Mouse (Mus musculus): ENCODE measurements at regions not wholly inside any gene's neighbourhood (a gene's known extent, or its start where the extent isn't known, plus 50 kb on each side); places are given as distances from the start of the nearest gene placed in this dataset.

DNA sequence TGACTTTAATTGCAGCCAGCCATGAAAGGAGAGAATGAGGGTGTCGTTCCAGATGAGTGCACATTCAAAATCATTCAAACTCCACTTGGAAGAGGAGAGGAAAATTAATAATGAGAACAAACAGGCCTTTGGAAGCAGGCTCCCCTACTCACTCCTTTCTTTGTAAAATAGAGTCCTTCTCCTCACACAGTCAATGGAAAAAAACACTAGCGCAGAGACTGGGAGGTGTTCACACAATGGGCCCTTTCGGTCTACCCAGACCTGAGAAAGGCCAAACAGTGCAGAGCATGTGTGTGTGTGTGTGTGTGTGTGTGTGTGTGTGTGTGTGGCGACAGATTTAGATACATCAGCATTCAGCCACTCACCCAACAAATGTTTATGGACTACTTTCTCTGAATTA is 56.0 kb upstream of the Lrig1 start:
- Histone ChIP-seq H3K27me3 (ENCODE audit: control insufficient read depth in 1 of 2, insufficient read depth in 2 of 2, low read length in 2 of 2) (no peaks in the 10 kb centered on the region), H3K4me1 (ENCODE audit: control insufficient read depth in 1 of 2, insufficient read depth in 2 of 2, low read length in 2 of 2) (peaks cover 0 to 4% of the 10 kb centered on the region in 2 experiments; a peak in 1 of 4 replicates), H3K4me3 (ENCODE audit: control insufficient read depth in 1 of 2, insufficient read depth in 1 of 2, low read depth in 2 of 2, low read length in 2 of 2) (no peak overlapping the region), H3K79me2 (ENCODE audit: control insufficient read depth, insufficient read depth, low read length, poor library complexity) (no peaks in the 10 kb centered on the region), H3K36me3 (ENCODE audit: control insufficient read depth in 1 of 2, insufficient read depth in 2 of 2, low read length in 2 of 2) (no peaks in the 10 kb centered on the region), H3K27ac (ENCODE audit: control insufficient read depth, low read depth, low read length) (no peak overlapping the region), H3K9me3 (replicated peaks; ENCODE audit: insufficient read depth, low read length) (no peaks in the 10 kb centered on the region), H3K9ac (ENCODE audit: control insufficient read depth, low read depth, low read length, poor library complexity, severe bottlenecking) (no peak overlapping the region)
- no peak for DNase-seq (ENCODE audit: low read depth, low spot score)
- TF ChIP-seq ZMIZ1 (IDR thresholded peaks at IDR 0.05; ENCODE audit: low read depth, low read length) (no peak), GATA1 (IDR thresholded peaks at IDR 0.05; ENCODE audit: low read depth, low read length) (no peak), MAX (IDR thresholded peaks at IDR 0.05; ENCODE audit: low read length) (no peak), ZC3H11A (IDR thresholded peaks at IDR 0.05; ENCODE audit: low read depth, low read length) (no peak), NELFE (IDR thresholded peaks at IDR 0.05; ENCODE audit: low read depth, low read length) (no peak), HCFC1 (IDR thresholded peaks at IDR 0.05; ENCODE audit: low read depth, low read length) (no peak), UBTF (IDR thresholded peaks at IDR 0.05; ENCODE audit: borderline replicate concordance, insufficient read depth, low read depth, low read length) (no peak), KAT2A (conservative IDR thresholded peaks at IDR 0.05; ENCODE audit: low read depth, low read length) (no peak), TCF12 (IDR thresholded peaks at IDR 0.05; ENCODE audit: low read depth, low read length) (no peak), EP300 (IDR thresholded peaks at IDR 0.05; ENCODE audit: low read depth in 1 of 2, low read length in 2 of 2) (no peak), MYB (IDR thresholded peaks at IDR 0.05; ENCODE audit: low read depth, low read length) (no peak), MEF2A (IDR thresholded peaks at IDR 0.05; ENCODE audit: extremely low read depth, insufficient replicate concordance, low read depth, low read length, poor library complexity, severe bottlenecking) (no peak)

DNA sequence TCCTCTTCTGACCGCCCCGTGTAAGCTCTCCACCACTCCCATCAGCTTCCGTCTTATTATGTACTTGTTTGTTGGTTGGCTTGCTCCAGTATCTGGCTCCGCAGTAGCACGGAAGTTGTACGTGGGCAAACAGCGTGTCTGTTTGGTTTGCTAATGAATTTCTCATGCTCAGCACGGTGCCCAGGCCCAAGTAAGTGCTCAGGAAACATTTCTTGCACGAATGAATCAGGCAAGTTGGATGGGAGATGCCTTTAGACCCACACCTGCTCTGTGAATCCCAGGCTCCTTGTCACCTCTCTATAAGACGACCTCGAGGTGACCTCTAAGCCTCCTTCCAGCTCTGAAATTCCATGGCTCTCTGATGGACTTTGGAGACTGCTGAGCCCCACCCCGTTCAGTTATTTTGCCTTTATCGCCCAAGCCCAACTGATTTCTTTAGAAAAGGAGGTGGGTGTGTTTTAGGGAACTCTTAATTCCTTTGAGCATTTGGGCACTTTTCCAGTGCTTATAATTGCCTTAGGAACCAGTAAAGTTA is 55.4 kb upstream of the Lrig1 start:
- no peaks in the 10 kb centered on the region for H3K9me3 ChIP-seq (replicated peaks; ENCODE audit: insufficient read depth, low read length)
- no peak for TF ChIP-seq CTCF (IDR thresholded peaks at IDR 0.05 in 2 of 3, conservative IDR thresholded peaks at IDR 0.05 in 1 of 3; ENCODE audit: control insufficient read depth in 1 of 3, insufficient read depth in 1 of 3, low read depth in 2 of 3, low read length in 3 of 3, poor library complexity in 1 of 3, severe bottlenecking in 1 of 3)
- TF ChIP-seq EP300 (IDR thresholded peaks at IDR 0.05; ENCODE audit: low read depth in 1 of 2, low read length in 2 of 2), result peak; percentile 25 to 61; a peak in 3 of 4 replicates
- 0 out of 2 replicates have a peak, but pooled peaks have one; percentile 13 for TF ChIP-seq MAX (IDR thresholded peaks at IDR 0.05; ENCODE audit: low read length)
- 0 out of 2 replicates have a peak, but pooled peaks have one; percentile 19 for TF ChIP-seq MYB (IDR thresholded peaks at IDR 0.05; ENCODE audit: low read depth, low read length)
- H3K79me2 ChIP-seq (ENCODE audit: control insufficient read depth, insufficient read depth, low read length, poor library complexity), result no peaks in the 10 kb centered on the region
- no peak overlapping the region for H3K27ac ChIP-seq (ENCODE audit: control insufficient read depth, low read depth, low read length)
- no peak overlapping the region for H3K9ac ChIP-seq (ENCODE audit: control insufficient read depth, low read depth, low read length, poor library complexity, severe bottlenecking)
- peaks cover 0 to 4% of the 10 kb centered on the region in 2 experiments; a peak in 1 of 4 replicates for H3K4me1 ChIP-seq (ENCODE audit: control insufficient read depth in 1 of 2, insufficient read depth in 2 of 2, low read length in 2 of 2)
- no peak overlapping the region for H3K4me3 ChIP-seq (ENCODE audit: control insufficient read depth in 1 of 2, insufficient read depth in 1 of 2, low read depth in 2 of 2, low read length in 2 of 2)
- H3K27me3 ChIP-seq (ENCODE audit: control insufficient read depth in 1 of 2, insufficient read depth in 2 of 2, low read length in 2 of 2), result no peaks in the 10 kb centered on the region
- no peaks in the 10 kb centered on the region for H3K36me3 ChIP-seq (ENCODE audit: control insufficient read depth in 1 of 2, insufficient read depth in 2 of 2, low read length in 2 of 2)
- peak; percentile 36 for DNase-seq (ENCODE audit: low read depth, low spot score)

DNA sequence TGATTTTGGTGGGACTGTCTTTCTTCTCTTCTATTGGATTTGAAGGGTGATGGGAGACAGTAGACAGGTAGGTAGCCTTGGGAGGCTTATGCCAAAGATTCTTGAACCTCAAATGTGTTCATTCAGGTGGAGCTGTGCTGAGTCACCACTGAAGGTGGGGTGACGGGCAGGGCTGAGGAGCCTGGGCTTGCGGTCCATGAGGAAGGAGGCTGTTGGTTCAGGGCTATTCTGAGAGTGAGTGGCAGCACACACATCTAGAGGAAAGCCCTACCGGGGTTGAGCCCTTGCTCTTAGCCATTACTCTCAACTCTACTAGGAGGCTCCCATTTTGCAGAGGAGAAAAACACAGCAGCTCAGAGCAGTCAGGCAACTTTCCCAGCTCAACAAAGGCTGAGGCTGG is 54.6 kb upstream of the Lrig1 start:
- peaks cover 0 to 4% of the 10 kb centered on the region in 2 experiments; a peak in 1 of 4 replicates for H3K4me1 ChIP-seq (ENCODE audit: control insufficient read depth in 1 of 2, insufficient read depth in 2 of 2, low read length in 2 of 2)
- H3K36me3 ChIP-seq (ENCODE audit: control insufficient read depth in 1 of 2, insufficient read depth in 2 of 2, low read length in 2 of 2), result no peaks in the 10 kb centered on the region
- H3K27me3 ChIP-seq (ENCODE audit: control insufficient read depth in 1 of 2, insufficient read depth in 2 of 2, low read length in 2 of 2), result no peaks in the 10 kb centered on the region
- H3K4me3 ChIP-seq (ENCODE audit: control insufficient read depth in 1 of 2, insufficient read depth in 1 of 2, low read depth in 2 of 2, low read length in 2 of 2), result no peak overlapping the region
- TF ChIP-seq TCF12 (IDR thresholded peaks at IDR 0.05; ENCODE audit: low read depth, low read length) (no peak), ZC3H11A (IDR thresholded peaks at IDR 0.05; ENCODE audit: low read depth, low read length) (no peak)
- no peaks in the 10 kb centered on the region for H3K9me3 ChIP-seq (replicated peaks; ENCODE audit: insufficient read depth, low read length)
- DNase-seq (ENCODE audit: low read depth, low spot score), result no peak
- H3K9ac ChIP-seq (ENCODE audit: control insufficient read depth, low read depth, low read length, poor library complexity, severe bottlenecking), result no peak overlapping the region
- no peak overlapping the region for H3K27ac ChIP-seq (ENCODE audit: control insufficient read depth, low read depth, low read length)
- H3K79me2 ChIP-seq (ENCODE audit: control insufficient read depth, insufficient read depth, low read length, poor library complexity), result no peaks in the 10 kb centered on the region
